Mouse (Mus musculus) liver, embryonic 13.5 days (tissue): ENCODE results near the gene Ceacam10. TPM values are rescaled to one million over a fixed set of nuclear protein-coding genes. Genes with fewer than 3 reads are reported as not detected.
"Not testable (repeated sequence)": the region's sequence is repeated elsewhere in the genome, so short reads cannot be mapped to it uniquely, and the experiment has no call there.

Source experiments
- ATAC-seq: fragments of 200-750 bp; cut with Nextera tagmentation; 2 replicates; pipeline ENCODE4 v1.8.0; 2017; ENCODE audit warnings: low read depth, mild to moderate bottlenecking, moderate number of reproducible peaks, moderate library complexity
- DNase-seq: peaks from one replicate; pipeline ENCODE4 v3.0.0; 2022
- H3K27ac ChIP-seq: fragments of 300-500 bp; sonication (generic); 2 replicates; pipeline ENCODE4 v1.5.1; 2015; ENCODE audit warnings: moderate library complexity, mild to moderate bottlenecking, inconsistent platforms
- H3K27me3 ChIP-seq: fragments of 300-500 bp; sonication (generic); 2 replicates; pipeline ENCODE4 v1.6.1; 2015; ENCODE audit warnings: mild to moderate bottlenecking, inconsistent platforms
- H3K36me3 ChIP-seq: fragments of 300-500 bp; sonication (generic); 2 replicates; pipeline ENCODE4 v1.6.1; 2015; ENCODE audit warnings: mild to moderate bottlenecking, inconsistent platforms
- H3K4me1 ChIP-seq: fragments of 300-500 bp; sonication (generic); replicated peaks from 2 replicates; pipeline ENCODE4 v1.6.1; 2015; ENCODE audit warnings: inconsistent platforms
- H3K4me2 ChIP-seq: fragments of 300-500 bp; sonication (generic); 2 replicates; pipeline ENCODE4 v1.6.1; 2015; ENCODE audit warnings: inconsistent platforms, mild to moderate bottlenecking, moderate library complexity
- H3K4me3 ChIP-seq: fragments of 300-500 bp; sonication (generic); replicated peaks from 2 replicates; pipeline ENCODE4 v1.5.1; 2015; ENCODE audit warnings: mild to moderate bottlenecking, inconsistent platforms
- H3K9ac ChIP-seq: fragments of 300-500 bp; sonication (generic); 2 replicates; pipeline ENCODE4 v1.6.1; 2015; ENCODE audit warnings: mild to moderate bottlenecking, inconsistent platforms
- H3K9me3 ChIP-seq: fragments of 300-500 bp; sonication (generic); replicated peaks from 2 replicates; pipeline ENCODE4 v1.6.1; 2016; ENCODE audit warnings: inconsistent platforms
- WGBS: fragments of 180-500 bp; shearing (Covaris S2); methylation state at CpG from one replicate; pipeline ENCODE4 v1.1.7; 2015; ENCODE audit not compliant: insufficient replicate concordance; 5-methylcytosine and 5-hydroxymethylcytosine counted together
- polyA plus RNA-seq: library from polyadenylated mRNA; unstranded; fragments of >200 nt; fragmentation: Nextera tagmentation; extraction: Ambion mirVana; gene quantifications from 2 replicates; pipeline ENCODE4 v1.2.1, GENCODE M21; 2015

The Ceacam10 gene
- polyA plus RNA-seq = 0.32 and 0.59 TPM in 2 replicates

GRCm38 (mm10) chr7:24776918-24777317 is at the start of gene Ceacam10:
Ceacam10 (plus strand) TSS chr7:24777206.
- H3K27me3 ChIP-seq, ATAC-seq: not testable (repeated sequence)

GRCm38 (mm10) chr7:24735970-24736670 is 40.9 kb upstream of the Ceacam10 start:
- Histone ChIP-seq H3K27me3 (0 out of 2 replicates have a peak, but pooled peaks cover 4% of the 10 kb centered on the region), H3K4me1 (no peaks in the 10 kb centered on the region), H3K9me3 (no peaks in the 10 kb centered on the region), H3K27ac (no peak overlapping the region), H3K36me3 (no peaks in the 10 kb centered on the region), H3K4me2 (no peak overlapping the region), H3K4me3 (no peak overlapping the region), H3K9ac (no peak overlapping the region)
- 16% methylated on average over 17 of the region's 17 CpGs for WGBS
- DNase-seq (peak; percentile 22), ATAC-seq (no peak)

More at GRCm38 (mm10) chr7:24776918-24777317, at the start of gene Ceacam10:
- DNase-seq, H3K4me2 ChIP-seq, H3K36me3 ChIP-seq, H3K4me3 ChIP-seq, H3K27ac ChIP-seq, H3K9me3 ChIP-seq, H3K4me1 ChIP-seq, H3K9ac ChIP-seq: not testable (repeated sequence)
- 32% methylated on average over 4 of the region's 4 CpGs for WGBS

- DNase-seq = no peak
- H3K4me1 ChIP-seq = no peaks in the 10 kb centered on the region
Observed at GRCm38 (mm10) chr7:24750695-24751094, 26.3 kb upstream of the Ceacam10 start.

GRCm38 (mm10) chr7:24751610-24752009 is 25.4 kb upstream of the Ceacam10 start:
- Histone ChIP-seq H3K9me3 (no peaks in the 10 kb centered on the region), H3K27me3 (no peaks in the 10 kb centered on the region), H3K9ac (no peak overlapping the region), H3K27ac (no peak overlapping the region), H3K4me2 (no peak overlapping the region), H3K4me1 (no peaks in the 10 kb centered on the region), H3K36me3 (no peaks in the 10 kb centered on the region), H3K4me3 (no peak overlapping the region)
- 71% methylated on average over 2 of the region's 2 CpGs for WGBS
- no peak for ATAC-seq
- no peak for DNase-seq

More at GRCm38 (mm10) chr7:24750695-24751094, 26.3 kb upstream of the Ceacam10 start:
- no peaks in the 10 kb centered on the region for H3K27me3 ChIP-seq
- H3K4me2 ChIP-seq = no peak overlapping the region
- no peak for ATAC-seq
- WGBS = 27% methylated on average over 4 of the region's 4 CpGs
- H3K36me3 ChIP-seq = no peaks in the 10 kb centered on the region
- H3K9me3 ChIP-seq = no peaks in the 10 kb centered on the region
- H3K27ac ChIP-seq = no peak overlapping the region
- H3K9ac ChIP-seq = no peak overlapping the region
- H3K4me3 ChIP-seq = no peak overlapping the region

- no peaks in the 10 kb centered on the region for H3K4me1 ChIP-seq
- no peak for DNase-seq
- H3K9me3 ChIP-seq = no peaks in the 10 kb centered on the region
- no peak overlapping the region for H3K27ac ChIP-seq
- H3K4me2 ChIP-seq = no peak overlapping the region
- no peak overlapping the region for H3K9ac ChIP-seq
- H3K27me3 ChIP-seq = no peaks in the 10 kb centered on the region
- no peak overlapping the region for H3K4me3 ChIP-seq
- WGBS = 32% methylated on average over 5 of the region's 5 CpGs
- no peak for ATAC-seq
- H3K36me3 ChIP-seq = no peaks in the 10 kb centered on the region
Observed at GRCm38 (mm10) chr7:24753476-24753875, 23.5 kb upstream of the Ceacam10 start.

GRCm38 (mm10) chr7:24758520-24758919 is 18.5 kb upstream of the Ceacam10 start:
- DNase-seq (no peak), ATAC-seq (no peak)
- Histone ChIP-seq H3K4me2 (no peak overlapping the region), H3K9ac (no peak overlapping the region), H3K4me1 (no peaks in the 10 kb centered on the region), H3K4me3 (no peak overlapping the region), H3K27me3 (no peaks in the 10 kb centered on the region), H3K9me3 (no peaks in the 10 kb centered on the region), H3K36me3 (no peaks in the 10 kb centered on the region), H3K27ac (no peak overlapping the region)
- WGBS = 42% methylated on average over 1 of the region's 1 CpGs

- Histone ChIP-seq H3K27me3 (no peaks in the 10 kb centered on the region), H3K4me2 (no peak within 1 kb of the TSS), H3K9ac (no peak within 1 kb of the TSS), H3K4me1 (no peaks in the 10 kb centered on the region), H3K36me3 (no peaks in the 10 kb centered on the region), H3K4me3 (no peak within 1 kb of the TSS), H3K27ac (no peak within 1 kb of the TSS), H3K9me3 (no peaks in the 10 kb centered on the region)
- no peak for ATAC-seq
- 61% methylated on average over 6 of the region's 6 CpGs for WGBS
- no peak for DNase-seq
Observed at GRCm38 (mm10) chr7:24760211-24760610, 16.8 kb upstream of the Ceacam10 start, which contains the start of gene Cd177. Cd177 (minus strand) TSS chr7:24760311.

GRCm38 (mm10) chr7:24761161-24761560 is 15.8 kb upstream of the Ceacam10 start:
- no peak for ATAC-seq
- no peak overlapping the region for H3K4me2 ChIP-seq
- H3K4me1 ChIP-seq = no peaks in the 10 kb centered on the region
- H3K9me3 ChIP-seq = no peaks in the 10 kb centered on the region
- no peak for DNase-seq
- no peaks in the 10 kb centered on the region for H3K36me3 ChIP-seq
- no peak overlapping the region for H3K27ac ChIP-seq
- WGBS = 41% methylated on average over 6 of the region's 6 CpGs
- H3K9ac ChIP-seq = no peak overlapping the region
- no peaks in the 10 kb centered on the region for H3K27me3 ChIP-seq
- no peak overlapping the region for H3K4me3 ChIP-seq

- ATAC-seq (no peak), DNase-seq (no peak)
- 77% methylated on average over 8 of the region's 8 CpGs for WGBS
- Histone ChIP-seq H3K36me3 (no peaks in the 10 kb centered on the region), H3K27me3 (no peaks in the 10 kb centered on the region), H3K4me3 (no peak overlapping the region), H3K4me1 (no peaks in the 10 kb centered on the region), H3K9me3 (no peaks in the 10 kb centered on the region), H3K4me2 (no peak overlapping the region), H3K27ac (no peak overlapping the region), H3K9ac (no peak overlapping the region)
Observed at GRCm38 (mm10) chr7:24762574-24762973, 14.4 kb upstream of the Ceacam10 start.

- no peaks in the 10 kb centered on the region for H3K36me3 ChIP-seq
- no peak overlapping the region for H3K9ac ChIP-seq
- ATAC-seq = no peak
- no peak overlapping the region for H3K4me3 ChIP-seq
- no peak for DNase-seq
- H3K4me2 ChIP-seq = no peak overlapping the region
- H3K4me1 ChIP-seq = no peaks in the 10 kb centered on the region
- no peaks in the 10 kb centered on the region for H3K9me3 ChIP-seq
- no peaks in the 10 kb centered on the region for H3K27me3 ChIP-seq
- no peak overlapping the region for H3K27ac ChIP-seq
Observed at GRCm38 (mm10) chr7:24771361-24771760, 5.6 kb upstream of the Ceacam10 start.

- WGBS = 35% methylated on average over 3 of the region's 3 CpGs
- Histone ChIP-seq H3K4me3 (no peak overlapping the region), H3K27ac (no peak overlapping the region), H3K4me2 (no peak overlapping the region), H3K27me3 (no peaks in the 10 kb centered on the region), H3K36me3 (no peaks in the 10 kb centered on the region), H3K4me1 (no peaks in the 10 kb centered on the region), H3K9ac (no peak overlapping the region), H3K9me3 (no peaks in the 10 kb centered on the region)
- ATAC-seq (no peak), DNase-seq (no peak)
Observed at GRCm38 (mm10) chr7:24773942-24774535, 3.0 kb upstream of the Ceacam10 start.

- Histone ChIP-seq H3K36me3 (no peaks in the 10 kb centered on the region), H3K4me3 (no peak overlapping the region), H3K27ac (no peak overlapping the region), H3K4me1 (no peaks in the 10 kb centered on the region), H3K9ac (no peak overlapping the region), H3K27me3 (no peaks in the 10 kb centered on the region), H3K4me2 (no peak overlapping the region), H3K9me3 (no peaks in the 10 kb centered on the region)
- 48% methylated on average over 2 of the region's 2 CpGs for WGBS
- DNase-seq (no peak), ATAC-seq (no peak)
Observed at GRCm38 (mm10) chr7:24776145-24776544, 861 bp upstream of the Ceacam10 start.
